2 mouse cellular contexts compared by ENCODE assay signal in genomic region chr2:119742461-119743175, GRCm38 (mm10).
TF ChIP-seq lines count a peak whose summit lies in the region.

No protein-coding gene starts in this region.

TF ChIP-seq in CH12.LX, 34 proteins besides CTCF, POLR2A, EP300 and RAD21 (continued from another document):
- TF ChIP-seq HCFC1 (IDR thresholded peaks at IDR 0.05; ENCODE audit: low read depth, low read length) (no peak), JUN (IDR thresholded peaks at IDR 0.05; ENCODE audit: insufficient read depth, low read depth, low read length) (no peak), ETS1 (conservative IDR thresholded peaks at IDR 0.05; ENCODE audit: low read depth, low read length) (no peak), ZNF384 (IDR thresholded peaks at IDR 0.05; ENCODE audit: low read depth, low read length) (no peak), MXI1 (IDR thresholded peaks at IDR 0.05; ENCODE audit: low read depth, low read length) (no peak)

TF ChIP-seq in myocyte, 11 proteins besides CTCF, POLR2A, EP300 and RAD21 (continued from another document):
- TF ChIP-seq USF1 (IDR thresholded peaks at IDR 0.05; ENCODE audit: low read depth) (no peak), REST (IDR thresholded peaks at IDR 0.05; ENCODE audit: insufficient read depth, insufficient read length) (no peak), E2F4 (IDR thresholded peaks at IDR 0.05; ENCODE audit: insufficient read depth) (no peak), TCF12 (IDR thresholded peaks at IDR 0.05; ENCODE audit: insufficient read depth, poor library complexity, severe bottlenecking) (no peak), TCF3 (IDR thresholded peaks at IDR 0.05; ENCODE audit: insufficient read length, low read depth) (no peak), CEBPB (IDR thresholded peaks at IDR 0.05; ENCODE audit: insufficient read depth, poor library complexity, severe bottlenecking) (no peak)
